Mouse (Mus musculus) intestine, embryonic 14.5 days (tissue): ENCODE data around the gene Antxr2. TPM values are rescaled to one million over a fixed set of nuclear protein-coding genes. Genes with fewer than 3 reads are reported as not detected.

Source experiments
- ATAC-seq: fragments of 200-750 bp; cut with Nextera tagmentation; replicated peaks from 2 replicates; pipeline ENCODE4 v1.8.0; 2017; ENCODE audit warnings: low read depth, moderate number of reproducible peaks, moderate TSS enrichment, moderate library complexity; ENCODE audit not compliant: low FRiP score, low TSS enrichment
- DNase-seq: peaks from one replicate; pipeline ENCODE4 v3.0.0-alpha.2; 2018; ENCODE audit warnings: low spot score
- H3K27ac ChIP-seq: fragments of 300-500 bp; sonication (generic); 2 replicates; pipeline ENCODE4 v1.5.1; 2014; ENCODE audit warnings: low read depth, mild to moderate bottlenecking, control low read depth
- H3K27me3 ChIP-seq: fragments of 300-500 bp; sonication (generic); replicated peaks from 2 replicates; pipeline ENCODE4 v1.6.1; 2014; ENCODE audit warnings: low read length, control low read depth; ENCODE audit not compliant: control insufficient read depth, insufficient read depth
- H3K36me3 ChIP-seq: fragments of 300-500 bp; sonication (generic); 2 replicates; pipeline ENCODE4 v1.6.1; 2014; ENCODE audit warnings: low read length, control low read depth; ENCODE audit not compliant: control insufficient read depth, insufficient read depth
- H3K4me1 ChIP-seq: fragments of 300-500 bp; sonication (generic); replicated peaks from 2 replicates; pipeline ENCODE4 v1.6.1; 2014; ENCODE audit warnings: low read length, control low read depth, mixed read lengths; ENCODE audit not compliant: control insufficient read depth, insufficient read depth
- H3K4me2 ChIP-seq: fragments of 300-500 bp; sonication (generic); 2 replicates; pipeline ENCODE4 v1.6.1; 2014; ENCODE audit warnings: low read length
- H3K4me3 ChIP-seq: fragments of 300-500 bp; sonication (generic); 2 replicates; pipeline ENCODE4 v1.5.1; 2014; ENCODE audit warnings: low read depth, low read length, control low read depth, mixed read lengths
- H3K9ac ChIP-seq: fragments of 300-500 bp; sonication (generic); 2 replicates; pipeline ENCODE4 v1.6.1; 2014; ENCODE audit warnings: mild to moderate bottlenecking, low read length
- H3K9me3 ChIP-seq: fragments of 300-500 bp; sonication (generic); 2 replicates; pipeline ENCODE4 v1.6.1; 2016; ENCODE audit warnings: low read length, control low read depth; ENCODE audit not compliant: control insufficient read depth
- whole genome bisulfite sequencing: fragments of 180-500 bp; shearing (Covaris S2); extraction: QIAGEN DNeasy Blood & Tissue Kit; methylation state at CpG from one replicate; pipeline ENCODE4 v1.1.7; 2014; 5-methylcytosine and 5-hydroxymethylcytosine counted together
- polyA plus RNA-seq: library from polyadenylated mRNA; unstranded; fragments of >200 nt; fragmentation: Nextera tagmentation; extraction: Ambion mirVana; gene quantifications from 2 replicates; pipeline ENCODE4 v1.2.1, GENCODE M21; 2014

Antxr2 gene
- polyA plus RNA-seq, 1 experiment from 2014 or later, result 24.6 TPM

DNA sequence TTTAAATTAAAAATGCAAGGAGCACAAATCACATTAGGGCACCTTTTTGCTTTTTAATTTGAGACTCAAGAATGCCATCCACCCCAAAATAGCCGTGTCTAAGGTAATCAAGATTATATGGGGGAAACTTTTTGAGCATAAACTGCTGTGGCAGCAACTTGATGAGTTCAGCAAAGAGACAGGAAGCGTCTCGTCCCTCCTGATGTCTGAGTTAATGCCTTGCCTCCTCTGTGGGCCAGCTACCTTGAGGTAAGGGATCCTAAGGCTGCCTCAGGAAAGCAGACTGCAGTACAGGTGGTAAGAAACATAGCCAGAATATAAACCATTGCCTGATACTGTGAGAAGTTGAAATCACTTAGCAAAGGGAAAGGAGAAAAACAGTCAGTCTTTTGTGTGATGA is 71.8 kb downstream of the Antxr2 start:
- H3K9me3 ChIP-seq, result no peaks in the 10 kb centered on the region
- no peak for ATAC-seq
- no peak overlapping the region for H3K4me2 ChIP-seq
- no peak overlapping the region for H3K4me3 ChIP-seq
- 79% methylated on average over 3 of the region's 3 CpGs for WGBS
- no peak overlapping the region for H3K9ac ChIP-seq
- H3K27me3 ChIP-seq, result no peaks in the 10 kb centered on the region
- H3K27ac ChIP-seq, result no peak overlapping the region
- no peaks in the 10 kb centered on the region for H3K4me1 ChIP-seq
- no peak for DNase-seq
- peaks cover 26% of the 10 kb centered on the region for H3K36me3 ChIP-seq

DNA sequence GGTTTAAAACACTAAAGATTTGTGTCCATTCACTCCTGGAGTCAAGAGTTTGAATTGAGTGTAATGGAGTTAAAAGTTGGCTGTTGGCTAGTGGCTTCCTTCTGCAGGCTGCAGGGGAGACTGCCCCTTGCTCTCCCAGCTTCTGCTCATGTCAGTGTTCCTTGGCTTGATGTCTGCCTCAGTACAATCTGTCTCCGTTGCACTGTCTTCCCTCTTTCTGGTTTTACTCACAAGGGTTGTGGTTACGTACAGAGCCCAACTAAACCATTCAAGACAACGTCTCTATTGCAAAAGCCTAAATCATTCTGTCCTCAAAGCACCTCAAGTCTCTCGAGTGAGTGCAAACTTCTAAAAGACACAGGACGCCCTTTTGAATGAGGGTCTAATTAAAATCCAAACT is 73.3 kb downstream of the Antxr2 start:
- ATAC-seq, result no peak
- no peaks in the 10 kb centered on the region for H3K9me3 ChIP-seq
- no peak overlapping the region for H3K27ac ChIP-seq
- peaks cover 17% of the 10 kb centered on the region for H3K36me3 ChIP-seq
- no peak overlapping the region for H3K4me3 ChIP-seq
- no peak for DNase-seq
- no peaks in the 10 kb centered on the region for H3K4me1 ChIP-seq
- no peaks in the 10 kb centered on the region for H3K27me3 ChIP-seq
- 76% methylated on average over 5 of the region's 5 CpGs for WGBS
- H3K4me2 ChIP-seq, result no peak overlapping the region
- H3K9ac ChIP-seq, result no peak overlapping the region

DNA sequence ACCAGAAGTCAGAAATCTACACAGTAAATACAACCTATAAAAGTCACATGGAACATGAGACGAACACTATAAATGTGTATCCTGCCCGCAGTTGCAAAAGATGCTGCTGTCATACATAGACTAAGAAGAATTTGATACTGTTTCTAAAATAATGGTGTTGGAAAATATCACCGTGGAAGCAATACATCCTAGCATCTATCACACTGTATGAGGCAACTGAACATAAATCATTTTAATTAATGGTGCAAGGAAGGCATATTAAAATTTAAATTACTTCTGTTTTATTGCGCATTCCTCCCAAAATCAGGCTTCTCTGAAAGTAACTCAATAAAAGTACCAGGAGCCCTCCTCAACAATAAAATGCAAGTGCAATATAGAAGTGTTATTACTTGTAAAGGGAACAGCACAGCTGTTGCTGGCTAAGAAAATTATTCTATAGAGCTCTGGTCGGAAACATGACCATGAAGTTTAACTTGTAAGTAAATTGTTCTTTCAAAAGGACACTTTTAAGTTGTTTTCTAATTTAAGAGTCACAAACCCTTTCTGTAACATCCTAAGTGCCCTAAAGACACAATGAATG is 76.6 kb downstream of the Antxr2 start:
- ATAC-seq (no peak), DNase-seq (no peak)
- Histone ChIP-seq H3K9me3 (no peaks in the 10 kb centered on the region), H3K27ac (no peak overlapping the region), H3K9ac (no peak overlapping the region), H3K4me2 (no peak overlapping the region), H3K27me3 (no peaks in the 10 kb centered on the region), H3K36me3 (peaks cover 3% of the 10 kb centered on the region), H3K4me3 (no peak overlapping the region), H3K4me1 (no peaks in the 10 kb centered on the region)
- WGBS, result 82% methylated on average over 5 of the region's 5 CpGs

GRCm38 (mm10) chr5:97953241-97953920 is 77.5 kb downstream of the Antxr2 start:
- ATAC-seq (no peak), DNase-seq (no peak)
- Histone ChIP-seq H3K4me1 (no peaks in the 10 kb centered on the region), H3K4me3 (no peak overlapping the region), H3K4me2 (no peak overlapping the region), H3K27ac (no peak overlapping the region; the same call in 1 of the 2 replicates), H3K9me3 (no peaks in the 10 kb centered on the region), H3K27me3 (no peaks in the 10 kb centered on the region), H3K36me3 (peaks cover 2% of the 10 kb centered on the region; the same call in 1 of the 2 replicates), H3K9ac (no peak overlapping the region)
- 71% methylated on average over 11 of the region's 11 CpGs for WGBS

GRCm38 (mm10) chr5:97947261-97947660 is 83.6 kb downstream of the Antxr2 start:
- Histone ChIP-seq H3K4me3 (no peak overlapping the region), H3K27me3 (no peaks in the 10 kb centered on the region), H3K9ac (no peak overlapping the region), H3K36me3 (peaks cover 20% of the 10 kb centered on the region), H3K4me2 (no peak overlapping the region), H3K27ac (no peak overlapping the region), H3K4me1 (no peaks in the 10 kb centered on the region), H3K9me3 (no peaks in the 10 kb centered on the region)
- WGBS, result 82% methylated on average over 3 of the region's 3 CpGs
- DNase-seq (no peak), ATAC-seq (no peak)

- no peak overlapping the region for H3K9ac ChIP-seq
- H3K27me3 ChIP-seq, result no peaks in the 10 kb centered on the region
- ATAC-seq (no peak), DNase-seq (no peak)
- no peaks in the 10 kb centered on the region for H3K9me3 ChIP-seq
- no peak overlapping the region for H3K4me3 ChIP-seq
- peaks cover 20% of the 10 kb centered on the region for H3K36me3 ChIP-seq
- no peaks in the 10 kb centered on the region for H3K4me1 ChIP-seq
- no peak overlapping the region for H3K27ac ChIP-seq
- WGBS, result 89% methylated on average over 4 of the region's 4 CpGs
- H3K4me2 ChIP-seq, result no peak overlapping the region
Measured at GRCm38 (mm10) chr5:97946236-97946635, 84.6 kb downstream of the Antxr2 start.

DNA sequence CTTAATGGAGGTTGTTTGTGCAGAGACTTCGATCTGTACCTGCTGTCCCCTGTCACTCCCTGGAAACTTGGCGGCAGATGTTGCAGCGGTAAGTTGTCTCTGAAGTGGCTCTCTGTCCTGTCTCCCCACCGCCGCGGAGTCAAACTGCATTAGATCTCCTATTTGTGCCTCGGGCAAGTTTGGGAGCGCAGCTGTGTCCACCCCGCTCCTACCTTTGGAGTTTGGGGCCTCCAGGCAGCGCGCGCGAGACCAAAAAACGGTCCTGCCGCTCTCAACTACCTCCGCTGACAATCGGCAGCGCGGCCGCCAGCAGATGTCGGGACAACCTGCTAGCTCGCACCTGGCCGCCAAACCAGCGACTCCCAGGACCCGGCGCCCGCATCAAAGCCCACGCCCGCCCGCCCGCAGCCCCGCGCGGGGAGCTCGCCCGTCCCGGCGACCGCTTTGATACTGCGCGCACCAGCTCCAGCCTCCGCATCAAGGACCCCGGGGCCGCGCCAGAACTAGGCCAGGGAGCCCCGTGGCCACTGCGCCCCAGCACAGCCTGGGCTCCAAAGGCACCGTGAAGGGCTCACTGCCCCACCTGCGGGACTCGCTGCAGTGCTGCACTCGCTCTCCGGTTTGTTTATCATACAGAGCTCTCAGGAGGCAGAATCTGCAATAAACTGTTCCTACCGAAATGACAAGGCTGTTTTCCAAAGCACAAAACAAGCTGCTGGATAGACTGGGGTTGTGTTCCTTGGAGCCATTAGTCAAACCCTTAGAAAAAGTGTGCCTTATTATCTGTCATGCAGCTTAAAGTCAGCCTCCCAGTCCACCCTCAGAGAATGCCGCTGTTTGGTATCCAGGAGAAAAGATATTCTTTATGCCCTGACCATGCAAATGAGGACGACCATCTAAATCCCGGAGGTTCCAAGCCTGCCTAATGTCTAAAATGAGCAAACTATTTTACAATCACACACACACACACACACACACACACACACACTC is 95.4 kb downstream of the Antxr2 start:
- Histone ChIP-seq H3K9me3 (no peaks in the 10 kb centered on the region), H3K4me1 (peaks cover 4% of the 10 kb centered on the region), H3K27me3 (no peaks in the 10 kb centered on the region), H3K27ac (no peak overlapping the region), H3K4me2 (peak overlapping the region; percentile 86), H3K36me3 (peaks cover 7% of the 10 kb centered on the region; the same call in 1 of the 2 replicates), H3K9ac (peak overlapping the region; percentile 38), H3K4me3 (peak overlapping the region; percentile 46)
- DNase-seq (peak; percentile 74), ATAC-seq (peak; percentile 62; the same call in 1 of the 2 replicates)
- WGBS, result 5% methylated on average over 56 of the region's 56 CpGs

- 35% methylated on average over 11 of the region's 11 CpGs for WGBS
- Histone ChIP-seq H3K4me2 (no peak overlapping the region), H3K9ac (no peak overlapping the region), H3K4me3 (no peak overlapping the region), H3K4me1 (no peaks in the 10 kb centered on the region), H3K36me3 (peaks cover 8% of the 10 kb centered on the region; the same call in 1 of the 2 replicates), H3K27ac (no peak overlapping the region), H3K27me3 (no peaks in the 10 kb centered on the region), H3K9me3 (no peaks in the 10 kb centered on the region)
- no peak for ATAC-seq
- DNase-seq, result no peak
Measured at GRCm38 (mm10) chr5:97917654-97918053, 113.2 kb downstream of the Antxr2 start.
